Mouse (Mus musculus) c-Kit-positive CD71-negative TER-119-negative erythroid progenitor cells, embryonic 14.5 days (primary cell): ENCODE results near the gene Atp6v0e2.

Experiments
- DNase-seq: peaks from one replicate; pipeline ENCODE4 v3.0.0-alpha.2; 2013; ENCODE audit warnings: low read depth

Gene Atp6v0e2

DNA sequence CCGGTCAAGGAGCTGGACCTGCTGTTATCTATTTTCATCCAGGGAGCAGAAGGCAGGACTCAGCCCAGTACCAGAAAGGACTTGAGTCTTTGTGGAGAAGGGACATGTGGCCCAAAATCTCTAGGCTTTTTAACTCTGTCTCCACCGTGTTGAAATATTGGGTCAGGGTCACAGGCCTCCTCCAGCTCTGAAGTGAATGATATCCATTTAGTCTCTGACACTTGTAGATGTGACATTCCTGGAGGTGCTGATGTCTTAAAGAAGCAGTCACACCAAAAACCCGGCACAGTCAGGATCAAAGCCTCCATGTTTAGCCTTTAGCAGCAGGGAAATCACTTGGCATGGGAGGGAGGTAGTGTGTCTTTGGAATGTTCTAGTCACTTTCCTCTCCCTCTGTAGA, 3.3 kb downstream of the Atp6v0e2 start:
- no peak for DNase-seq

DNA sequence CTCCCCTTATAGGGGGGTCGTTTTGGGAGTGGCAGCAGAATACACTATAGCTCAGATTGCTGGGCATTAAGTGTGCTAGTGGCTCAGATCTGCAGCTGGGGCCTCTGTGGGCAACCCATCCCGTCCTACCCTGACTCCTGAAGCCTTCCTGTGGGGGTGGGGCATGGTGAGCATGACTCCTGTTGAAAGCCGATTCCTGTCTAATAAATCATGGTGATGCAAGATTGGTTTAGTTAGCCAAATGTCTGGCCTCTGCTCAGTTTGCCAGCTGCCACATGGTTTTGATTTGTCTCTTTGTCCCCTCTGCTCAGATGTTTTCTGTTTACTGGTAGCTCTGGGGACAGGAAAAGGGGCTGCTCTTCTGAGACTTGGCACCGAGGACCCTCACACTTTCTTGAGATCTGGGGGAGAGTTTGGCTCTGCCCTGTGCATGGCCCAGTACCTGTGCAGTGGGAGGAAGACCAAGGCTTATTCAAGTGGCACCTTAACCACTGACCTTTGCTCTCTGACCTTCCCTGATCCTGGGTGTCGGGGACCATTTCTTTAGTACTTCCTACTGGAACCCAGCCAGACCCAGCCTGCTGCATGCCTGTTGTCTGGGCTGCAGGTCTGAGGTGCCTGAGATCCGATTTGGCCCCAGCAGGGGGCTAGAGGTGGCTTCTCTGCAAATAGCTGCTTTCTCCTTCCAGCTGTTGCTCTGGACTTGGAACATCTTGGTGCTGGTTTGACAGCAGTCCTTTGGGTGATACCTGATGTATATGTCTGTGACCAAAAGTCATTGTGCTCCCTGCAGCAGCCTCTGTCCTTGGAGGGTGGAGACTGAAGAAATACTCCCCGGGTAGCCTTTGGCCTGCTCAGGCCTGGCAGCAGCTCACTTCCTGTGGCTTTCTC, 4.4 kb downstream of the Atp6v0e2 start:
- DNase-seq: no peak

DNA sequence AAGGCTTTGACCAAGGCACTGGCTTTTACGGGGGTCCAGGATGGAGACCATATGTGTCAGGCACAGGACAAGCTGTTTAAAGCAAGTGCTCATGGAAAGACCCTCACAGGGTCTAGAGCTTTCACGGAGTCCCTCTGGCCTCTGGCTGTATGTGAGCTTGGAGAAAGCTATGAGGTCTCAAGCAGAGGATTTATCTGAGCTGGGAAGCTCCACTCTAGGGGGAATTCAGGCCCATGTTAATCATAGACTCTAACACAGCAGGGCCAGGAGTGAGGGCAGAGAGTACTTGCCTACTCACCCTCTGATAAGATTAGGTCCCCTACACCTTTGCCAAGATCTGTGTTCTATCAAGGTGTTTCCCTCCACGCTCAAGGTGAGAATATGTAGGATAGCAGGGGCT, 5.2 kb downstream of the Atp6v0e2 start:
- no peak for DNase-seq

DNA sequence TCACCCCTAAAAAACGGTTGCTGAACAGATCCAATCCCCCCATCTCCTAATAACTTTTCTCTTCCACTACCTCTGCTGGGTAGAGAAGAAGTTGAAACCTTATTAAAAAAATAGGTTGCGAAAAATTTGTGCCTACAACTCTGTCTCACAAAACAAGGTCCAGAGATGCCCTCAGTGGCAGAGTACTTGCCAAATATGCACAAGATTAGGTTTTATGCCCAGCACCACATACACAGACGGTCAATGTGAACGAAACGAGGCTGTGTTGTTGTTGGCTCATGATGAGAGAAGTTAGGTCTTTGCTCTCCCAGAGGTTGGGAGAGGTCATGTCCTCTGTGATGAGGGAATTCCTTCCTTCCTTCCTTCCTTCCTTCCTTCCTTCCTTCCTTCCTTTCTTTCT, 7.8 kb downstream of the Atp6v0e2 start:
- no peak for DNase-seq

DNA sequence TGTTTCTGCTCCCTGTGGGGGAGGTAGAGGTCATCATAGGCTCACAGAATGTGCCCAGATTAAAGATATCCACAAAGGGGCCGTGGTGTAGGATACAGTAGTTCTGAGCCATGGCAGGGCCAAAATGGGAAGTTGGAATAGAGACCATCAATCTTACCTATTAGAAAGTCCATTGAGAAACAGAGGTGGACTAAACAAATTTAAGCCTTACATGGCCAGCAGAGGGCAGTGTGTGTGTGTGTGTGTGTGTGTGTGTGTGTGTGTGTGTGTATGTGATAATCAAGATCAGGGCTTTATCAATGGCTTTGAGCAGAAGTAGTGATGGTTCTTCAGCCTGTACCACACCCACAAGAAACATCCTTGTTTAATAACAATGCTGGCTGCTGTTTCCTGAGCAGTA, 8.9 kb downstream of the Atp6v0e2 start:
- no peak for DNase-seq

DNA sequence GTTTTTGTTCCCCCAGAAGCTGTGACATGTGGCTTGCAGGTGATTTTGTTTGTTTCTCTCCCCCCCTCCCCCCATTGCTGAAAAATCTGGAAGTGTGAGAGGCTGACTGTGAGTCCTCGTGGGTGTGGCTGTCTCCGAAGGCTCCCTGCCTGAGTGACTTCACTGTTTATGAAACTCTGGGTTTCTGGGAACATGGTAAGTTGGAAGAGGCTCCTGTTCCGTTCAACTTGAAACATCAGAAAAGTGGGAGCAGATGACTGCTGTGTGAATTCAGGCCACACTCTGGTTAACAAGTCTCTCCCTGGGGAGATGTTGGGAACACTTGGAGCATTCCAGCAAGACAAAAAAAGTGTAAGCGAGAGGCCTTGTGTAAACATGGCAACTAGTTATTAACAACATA, 9.4 kb downstream of the Atp6v0e2 start:
- no peak for DNase-seq

DNA sequence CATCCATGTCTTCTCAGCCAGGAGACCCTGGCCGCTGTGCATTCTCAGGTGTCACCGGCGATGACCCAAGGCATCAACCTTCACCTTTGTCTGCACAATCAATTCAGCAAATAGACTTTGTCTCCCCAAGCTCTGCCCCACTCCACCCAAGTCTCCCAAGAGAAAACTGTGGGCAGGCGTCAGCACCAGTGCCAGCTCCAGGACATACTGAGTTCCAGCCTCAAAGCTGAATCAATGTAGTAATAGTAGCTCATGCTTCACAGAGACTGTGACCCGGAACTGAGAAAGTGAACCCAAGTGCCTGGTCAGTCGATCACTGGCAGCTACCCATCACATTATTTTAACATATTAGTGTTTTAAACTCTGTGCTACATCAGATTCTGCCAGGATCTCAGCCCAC, 10.9 kb downstream of the Atp6v0e2 start:
- DNase-seq: no peak

DNA sequence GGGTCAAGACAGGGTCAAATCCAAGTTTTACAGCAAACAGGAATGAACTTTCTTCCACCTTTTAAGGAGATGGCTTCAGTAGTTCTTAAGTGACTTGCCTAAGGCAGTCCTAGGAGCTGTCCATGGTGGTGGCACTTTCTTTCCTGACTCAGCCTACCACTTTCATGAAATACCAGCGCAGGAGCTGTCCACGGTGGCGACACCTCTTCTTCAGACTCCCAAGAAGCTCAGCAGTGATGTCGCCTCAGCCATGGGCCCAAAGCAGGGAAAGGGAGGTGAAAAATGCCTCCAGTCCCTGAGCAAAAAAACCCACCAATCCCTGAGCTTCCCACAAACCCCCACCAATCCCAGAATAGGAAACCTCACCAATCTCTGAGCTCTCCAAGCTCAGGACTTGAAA, 15.5 kb downstream of the Atp6v0e2 start:
- peak; percentile 83 for DNase-seq

DNA sequence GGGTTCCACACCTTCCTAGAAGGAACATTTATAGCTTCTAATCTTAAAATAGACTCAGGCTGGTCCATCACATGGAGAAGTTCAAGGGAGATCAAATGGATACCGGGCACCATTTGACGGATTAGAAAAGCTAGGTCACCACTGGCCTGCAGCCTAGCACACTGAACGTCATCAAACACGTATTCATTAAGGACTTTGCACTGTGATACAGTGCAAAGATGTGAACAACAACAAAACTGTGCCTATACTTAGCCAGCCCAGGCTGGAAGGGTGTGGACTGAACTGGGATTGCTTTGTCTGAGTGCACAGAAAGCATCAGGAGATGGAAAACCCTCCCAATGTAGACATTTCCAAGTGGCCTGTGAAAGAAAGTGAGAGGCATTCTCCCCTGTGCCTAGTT, 16.4 kb downstream of the Atp6v0e2 start:
- no peak for DNase-seq

DNA sequence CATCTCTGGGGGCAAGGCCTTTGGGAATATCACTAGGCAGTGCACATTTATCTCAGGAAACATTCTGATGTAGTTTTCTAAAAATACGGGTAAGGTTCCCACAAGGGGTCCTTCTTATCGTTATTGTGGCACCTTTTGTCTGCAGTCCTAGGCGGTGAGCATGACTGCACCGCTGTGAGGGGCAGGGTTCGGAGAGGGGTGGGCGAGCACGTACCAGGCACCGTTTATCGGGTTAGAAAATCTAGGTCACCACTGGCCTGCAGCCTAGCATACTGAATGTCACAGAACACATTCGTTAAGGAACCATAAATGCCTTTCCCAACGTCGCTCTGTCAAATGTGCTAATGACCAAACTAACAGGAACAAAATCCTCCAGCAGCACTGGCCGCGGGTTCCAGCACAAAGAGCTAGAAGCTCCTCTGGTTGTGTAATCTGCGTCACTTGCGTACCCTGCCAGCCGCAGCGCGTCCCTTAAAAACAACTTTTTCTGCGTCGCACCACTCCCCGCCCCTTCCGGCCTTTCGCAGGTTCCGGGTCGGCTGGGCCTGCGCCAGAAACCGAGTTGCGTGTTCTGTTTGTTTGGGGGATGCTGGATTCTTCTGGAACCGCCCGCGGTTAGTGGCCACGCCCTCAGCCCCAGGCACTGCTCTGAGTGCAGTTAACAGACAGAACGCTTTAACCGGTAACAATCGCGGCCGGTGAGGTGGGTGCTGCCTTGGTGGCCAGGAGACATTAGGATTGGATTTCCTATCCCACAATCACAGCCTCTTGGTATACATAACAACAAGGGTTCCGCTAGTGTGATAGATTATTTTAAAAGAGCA, 17.1 kb downstream of the Atp6v0e2 start, which contains the start of gene Lrrc61:
Gene Lrrc61, plus strand, starts transcription at position 517 of the 824 bp plus-strand sequence.
- DNase-seq: peak; percentile 84

DNA sequence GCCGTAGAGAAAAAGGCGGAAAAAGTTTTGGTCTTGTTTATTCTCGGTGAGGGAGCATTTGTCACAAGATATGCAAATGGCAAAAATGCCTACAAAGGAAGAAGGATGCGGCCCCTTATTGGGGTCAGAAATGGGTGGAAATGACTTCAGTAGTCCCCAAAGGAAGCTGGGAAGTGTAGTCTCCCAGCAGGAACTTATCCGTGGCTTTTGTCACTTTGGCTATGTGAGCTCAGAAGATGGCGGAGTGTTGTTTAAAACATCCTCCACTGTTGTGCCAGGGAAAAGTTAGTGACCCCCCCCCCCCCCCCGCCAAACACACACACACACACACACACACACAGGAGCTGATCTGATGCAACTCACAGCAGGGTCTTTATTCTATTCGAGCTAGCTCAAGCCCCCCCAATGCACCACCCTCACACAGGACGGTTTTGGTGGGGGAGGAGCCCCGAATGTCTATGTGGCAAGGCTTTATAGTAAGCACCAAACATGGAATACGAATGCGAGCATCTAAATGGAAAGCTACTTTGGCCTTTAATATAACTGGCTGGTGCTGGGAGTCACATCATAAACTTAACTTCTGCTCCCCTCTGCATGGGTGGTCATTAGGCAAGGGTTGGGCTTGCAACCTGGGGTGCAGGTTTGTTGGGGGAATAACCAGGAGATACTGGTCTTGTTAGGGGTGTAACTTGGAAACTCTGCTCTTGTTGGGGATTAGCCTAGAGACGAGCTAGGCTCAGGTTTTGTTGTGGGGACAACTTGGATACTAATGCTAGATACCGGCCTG, 17.9 kb downstream of the Atp6v0e2 start:
- no peak for DNase-seq

DNA sequence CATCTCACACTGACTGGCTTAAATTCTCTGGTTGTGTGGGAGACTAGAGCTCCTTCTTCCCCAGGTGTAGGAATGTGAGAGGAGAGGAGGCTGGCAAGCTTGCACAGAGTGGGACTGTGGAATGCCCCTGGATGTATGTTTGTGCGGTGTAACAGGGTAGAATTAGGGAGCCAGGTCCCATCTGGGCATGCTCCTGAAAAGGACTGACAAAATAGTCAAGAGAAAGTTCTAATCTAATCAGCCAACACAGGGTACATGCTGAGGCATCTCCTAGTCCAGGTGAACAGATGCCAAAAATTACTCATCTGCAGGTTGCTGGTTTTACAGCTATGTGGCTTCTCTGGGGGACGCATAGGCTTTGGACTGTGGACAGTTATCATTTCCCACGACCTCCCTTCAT, 18.5 kb downstream of the Atp6v0e2 start:
- DNase-seq: no peak

DNA sequence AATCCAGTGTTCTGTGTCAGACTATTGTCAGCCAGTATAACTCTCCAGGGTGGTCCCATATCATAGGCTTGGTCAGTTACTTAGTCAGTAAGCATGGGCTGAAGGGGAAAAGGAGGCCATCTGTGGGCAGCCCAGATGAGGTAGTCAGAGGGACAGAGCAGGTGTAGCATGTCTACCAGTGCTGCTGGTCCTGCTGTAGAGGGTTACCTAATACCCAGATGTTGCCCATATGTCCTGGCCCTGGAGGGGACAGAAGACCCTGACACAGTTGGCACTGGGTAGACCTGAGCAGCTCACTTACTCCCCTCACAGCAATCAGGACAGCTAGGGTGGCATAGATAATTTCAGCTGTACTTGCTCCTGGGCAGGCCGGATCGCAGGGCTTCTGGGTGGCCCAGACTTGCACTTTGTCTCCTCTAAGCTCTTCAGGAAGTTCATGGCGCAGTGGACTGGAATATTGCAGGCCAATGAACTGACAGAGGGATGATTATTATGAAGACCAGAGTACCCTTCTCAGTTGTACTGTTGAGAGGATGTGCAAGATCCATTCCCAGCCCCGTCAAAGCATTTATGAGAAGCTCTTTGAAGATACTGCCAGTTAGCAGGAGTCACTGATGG, 28.4 kb downstream of the Atp6v0e2 start:
- no peak for DNase-seq

DNA sequence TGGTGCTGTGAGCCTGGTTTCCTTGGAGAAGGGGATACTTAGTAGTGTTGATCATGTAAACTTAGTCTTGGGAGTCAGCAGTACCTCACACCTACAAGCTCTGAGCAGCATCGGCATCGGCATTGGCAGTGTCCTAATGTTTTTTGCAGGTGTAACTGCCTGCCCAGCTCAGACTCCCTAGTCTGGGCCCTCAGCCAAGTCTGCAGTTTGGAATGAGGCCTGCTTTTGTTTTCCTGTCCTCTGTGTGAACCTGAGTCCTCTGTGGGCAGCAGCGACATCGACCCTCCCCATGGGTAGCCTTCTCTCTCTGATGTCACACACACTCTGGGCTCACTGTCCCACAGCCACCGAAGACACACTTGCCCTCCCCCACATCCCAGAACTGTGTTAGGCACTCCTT, 28.9 kb downstream of the Atp6v0e2 start:
- no peak for DNase-seq

DNA sequence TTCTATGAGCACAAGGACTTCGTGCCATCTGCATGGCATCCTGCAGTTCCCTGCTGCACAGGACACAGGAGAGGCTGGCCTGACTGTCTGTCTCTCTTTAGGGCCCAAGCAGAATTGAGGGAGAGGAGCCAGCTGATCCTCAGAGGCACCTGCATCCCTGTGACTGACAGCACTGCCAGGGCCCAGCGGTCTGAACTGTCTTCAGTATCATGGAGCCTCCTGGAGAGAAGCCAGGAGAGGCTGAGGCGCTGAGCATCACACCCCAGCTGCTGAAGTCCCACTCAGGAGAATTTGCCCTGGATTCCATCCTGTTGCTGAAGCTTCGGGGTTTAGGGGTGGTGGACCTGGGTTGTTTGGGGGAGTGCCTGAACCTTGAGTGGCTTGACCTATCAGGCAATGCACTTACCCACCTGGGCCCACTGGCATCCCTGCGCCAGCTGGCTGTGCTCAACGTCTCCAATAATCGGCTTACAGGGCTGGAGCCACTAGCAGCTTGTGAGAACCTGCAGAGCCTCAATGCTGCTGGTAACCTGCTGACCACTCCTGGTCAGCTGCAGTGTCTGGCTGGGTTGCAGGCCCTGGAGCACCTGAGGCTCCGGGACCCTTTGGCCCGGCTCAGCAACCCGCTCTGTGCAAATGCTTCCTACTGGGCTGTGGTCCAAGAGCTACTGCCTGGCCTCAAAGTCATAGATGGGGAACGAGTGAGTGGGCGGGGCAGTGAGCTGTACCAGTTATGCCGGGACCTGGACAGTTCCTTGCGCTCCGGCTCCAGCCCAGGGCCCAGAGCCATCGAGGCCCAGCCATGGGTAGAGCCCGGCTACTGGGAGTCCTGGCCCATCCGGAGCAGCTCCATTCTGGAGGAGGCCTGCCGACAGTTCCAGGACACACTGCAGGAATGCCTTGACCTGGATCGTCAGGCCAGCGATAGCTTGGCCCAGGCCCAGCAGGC, 30.9 kb downstream of the Atp6v0e2 start:
- no peak for DNase-seq

DNA sequence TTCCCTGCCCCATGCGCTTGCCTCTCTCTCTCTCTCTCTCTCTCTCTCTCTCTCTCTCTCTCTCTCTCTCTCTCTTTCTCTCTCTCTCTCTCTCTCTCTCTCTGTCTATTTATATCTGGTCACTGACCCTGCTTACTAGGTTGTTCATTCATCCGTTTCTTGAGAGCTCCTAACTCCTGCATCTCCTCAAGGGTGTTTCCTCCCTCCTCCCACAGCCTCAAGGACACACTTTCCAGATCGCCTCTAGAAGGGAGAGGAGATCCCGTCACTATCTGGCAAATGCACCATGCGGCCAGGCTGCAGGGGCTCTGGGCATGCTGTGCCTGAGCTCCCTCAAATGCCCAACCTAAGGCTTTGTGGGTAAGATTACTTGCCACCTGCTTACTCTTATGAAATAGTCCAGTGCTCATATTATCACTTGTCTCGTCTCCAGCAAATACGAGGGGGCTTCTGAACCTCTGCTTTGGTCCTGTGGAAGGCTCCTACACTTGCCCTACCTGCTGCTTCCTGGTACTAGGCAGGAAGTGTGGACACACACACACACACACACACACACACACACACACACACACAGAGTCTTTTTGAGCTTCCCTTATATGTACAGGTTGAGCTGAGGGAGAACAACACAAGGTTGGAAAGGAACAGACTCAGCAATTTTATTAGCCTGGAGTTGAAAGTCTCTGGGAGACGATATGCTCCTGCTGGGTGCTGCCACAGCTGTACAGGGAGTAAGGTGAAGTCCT, 31.8 kb downstream of the Atp6v0e2 start:
- no peak for DNase-seq

DNA sequence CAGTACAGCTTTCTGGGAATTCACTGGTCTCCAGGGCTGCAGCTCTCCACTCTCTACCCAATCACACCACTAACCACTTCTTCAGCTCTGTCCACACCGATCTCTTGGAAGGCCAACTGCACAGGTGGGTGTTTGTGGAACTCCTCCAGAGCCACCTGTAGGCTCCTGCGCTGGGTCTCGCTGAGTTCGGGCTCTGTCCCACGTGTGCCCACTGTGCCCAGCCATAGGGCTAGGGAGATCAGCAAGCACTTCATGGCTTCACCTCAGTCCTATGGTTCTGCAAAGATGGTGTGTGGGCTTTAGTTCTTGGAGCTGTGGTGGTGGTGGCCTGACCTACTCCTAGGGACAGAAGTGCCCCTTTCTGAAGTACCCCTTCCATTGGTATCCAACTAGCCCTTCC, 34.6 kb downstream of the Atp6v0e2 start:
- no peak for DNase-seq

DNA sequence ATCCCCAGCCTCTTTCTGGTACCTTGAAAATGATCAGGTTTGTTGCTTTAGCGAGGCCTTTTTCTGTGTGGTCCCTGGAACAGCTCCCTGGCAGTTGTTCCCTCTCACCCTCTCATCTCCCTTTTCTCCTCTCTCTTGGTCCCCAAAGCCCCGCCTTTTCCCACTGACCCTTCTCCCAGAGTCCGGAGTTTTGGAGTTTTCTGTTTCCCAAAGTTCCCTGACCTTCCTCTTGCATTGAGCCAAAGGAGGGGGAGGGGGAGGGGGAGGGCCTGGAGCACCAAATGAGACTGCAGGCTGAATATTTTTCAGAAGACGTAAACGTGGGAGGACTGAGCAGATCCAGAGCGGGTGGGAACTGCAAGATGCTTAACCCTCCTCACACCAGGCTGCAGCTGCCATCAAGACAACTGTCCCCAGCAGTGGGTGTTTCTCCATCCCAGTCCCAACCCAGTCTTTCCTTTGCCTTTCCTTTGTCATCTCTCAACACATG, 35.2 kb downstream of the Atp6v0e2 start, which contains the start of gene Rarres2:
Gene Rarres2, minus strand, starts transcription at position 218 of the 490 bp plus-strand sequence.
- no peak for DNase-seq

DNA sequence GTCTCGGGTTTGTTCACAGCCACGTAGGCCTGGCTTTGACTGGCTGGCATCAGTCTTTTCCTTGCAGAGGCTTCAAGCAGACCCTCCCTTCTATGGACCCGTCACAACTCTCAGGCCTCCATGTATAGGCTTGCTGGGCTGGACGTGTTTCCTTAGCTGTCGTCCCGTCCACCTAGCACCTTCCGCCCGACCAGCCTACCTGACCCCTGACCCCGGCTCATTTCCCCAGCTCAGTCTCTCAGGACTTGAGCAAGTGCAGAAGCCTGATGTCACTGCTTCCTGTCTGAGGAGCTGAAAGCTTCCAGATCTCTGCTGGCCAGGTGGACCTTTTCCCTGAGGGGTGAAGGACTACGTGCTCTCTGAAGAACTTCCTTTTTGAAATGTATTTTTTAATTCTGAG, 35.9 kb downstream of the Atp6v0e2 start:
- no peak for DNase-seq

DNA sequence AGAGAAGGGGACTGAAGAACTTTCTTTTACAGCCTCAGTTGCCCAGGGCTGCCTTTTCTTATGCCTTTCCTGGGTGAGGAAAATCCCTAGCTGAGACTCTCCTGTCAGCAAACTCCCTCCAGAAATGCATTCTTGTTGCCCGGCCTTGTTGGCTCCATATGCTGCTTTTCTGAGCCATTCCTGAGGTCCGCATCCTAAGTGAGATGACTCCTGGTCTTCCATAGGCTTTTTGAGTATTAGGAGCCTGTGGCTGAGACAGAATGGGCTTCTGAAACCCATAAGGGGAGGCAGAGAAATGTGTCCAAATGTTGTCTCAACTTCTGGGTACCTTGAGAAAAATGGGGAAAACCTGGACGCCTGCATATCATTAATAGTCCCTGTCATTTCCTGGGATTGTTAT, 36.6 kb downstream of the Atp6v0e2 start:
- no peak for DNase-seq
